Mouse (Mus musculus): ENCODE results near the gene Ppp1r13l.
A peak's percentile ranks its signal among the peaks of the same experiment; 100 is the strongest.

Ppp1r13l gene

DNA sequence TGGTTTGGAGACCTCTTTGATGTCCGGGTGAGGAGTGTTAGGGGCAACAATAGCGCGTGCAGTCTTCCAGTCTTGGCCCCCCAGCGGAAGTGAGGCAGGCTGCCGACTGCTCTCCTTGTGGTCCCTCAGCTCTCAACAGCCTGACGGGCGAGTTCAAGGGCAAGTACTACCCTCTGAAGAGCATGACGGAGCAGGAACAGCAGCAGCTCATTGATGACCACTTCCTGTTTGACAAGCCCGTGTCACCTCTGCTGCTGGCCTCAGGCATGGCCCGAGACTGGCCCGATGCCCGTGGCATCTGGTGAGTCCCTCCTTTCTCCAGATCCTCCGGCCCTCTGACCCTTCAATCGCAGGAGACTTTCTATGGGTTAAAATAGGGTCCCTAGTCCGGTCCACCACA is 57.0 kb downstream of the Ppp1r13l start:
- no peak for DNase-seq (ENCODE audit: low read depth)

DNA sequence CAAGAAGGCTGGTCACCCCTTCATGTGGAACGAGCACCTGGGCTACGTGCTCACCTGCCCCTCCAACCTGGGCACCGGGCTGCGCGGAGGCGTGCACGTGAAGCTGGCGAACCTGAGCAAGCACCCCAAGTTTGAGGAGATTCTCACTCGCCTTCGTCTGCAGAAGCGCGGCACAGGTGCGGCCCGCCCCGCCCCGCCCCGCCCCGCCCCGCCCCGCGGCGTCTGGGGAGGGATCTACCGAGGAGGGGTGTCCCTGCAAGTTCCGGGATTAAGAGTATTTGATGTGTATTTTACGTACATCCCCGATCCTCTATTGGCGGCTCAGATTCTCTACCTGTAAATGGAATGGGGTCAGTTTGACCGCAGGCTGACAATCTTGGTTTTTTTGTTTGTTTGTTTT is 60.6 kb downstream of the Ppp1r13l start:
- no peak for DNase-seq (ENCODE audit: low read depth)

GRCm38 (mm10) chr7:19420821-19421636 is 61.5 kb downstream of the Ppp1r13l start:
- peak; percentile 40 for DNase-seq (ENCODE audit: low read depth)

GRCm38 (mm10) chr7:19423083-19423482 is 63.5 kb downstream of the Ppp1r13l start:
- DNase-seq (ENCODE audit: low read depth): no peak

DNA sequence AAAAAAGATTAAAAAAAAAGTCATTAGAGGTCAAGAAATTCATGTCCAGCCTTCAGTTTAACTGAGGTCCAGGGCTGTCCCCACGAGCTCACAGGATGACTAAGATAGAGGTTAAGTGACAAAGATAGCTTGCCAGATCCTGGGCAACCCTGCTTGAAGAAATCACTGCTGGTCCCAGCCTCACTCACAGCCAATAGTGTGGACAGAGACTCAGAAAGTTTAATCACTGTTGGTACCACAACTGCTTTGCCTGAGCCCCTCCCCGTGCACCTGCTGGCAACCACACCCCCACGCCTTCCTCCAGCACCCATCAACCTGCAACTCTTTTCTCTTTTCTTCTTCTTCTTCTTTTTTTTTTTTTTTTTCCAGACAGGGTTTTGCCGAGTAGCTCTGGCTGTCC is 64.5 kb downstream of the Ppp1r13l start:
- DNase-seq (ENCODE audit: low read depth): no peak

GRCm38 (mm10) chr7:19426349-19426748 is 66.8 kb downstream of the Ppp1r13l start:
- no peak for DNase-seq (ENCODE audit: low read depth)

GRCm38 (mm10) chr7:19426888-19427287 is 67.3 kb downstream of the Ppp1r13l start:
- DNase-seq (ENCODE audit: low read depth): no peak
